Mouse (Mus musculus) brown adipose tissue, adult 24 weeks (tissue): ENCODE measurements around the gene Lrrc1. TPM values are rescaled to one million over a fixed set of nuclear protein-coding genes. Genes with fewer than 3 reads are reported as not detected.

Experiments
- H3K27ac ChIP-seq: fragments of 200-500 bp; replicated peaks from 2 replicates; pipeline ENCODE4 v1.5.1; 2012; ENCODE audit warnings: low read depth, mild to moderate bottlenecking, low read length
- H3K4me1 ChIP-seq: fragments of 200-500 bp; 2 replicates; pipeline ENCODE4 v1.6.1; 2012; ENCODE audit warnings: low read length, mixed read lengths; ENCODE audit not compliant: control insufficient read depth, insufficient read depth, insufficient read length
- H3K4me3 ChIP-seq: fragments of 200-500 bp; 2 replicates; pipeline ENCODE4 v1.5.1; 2012; ENCODE audit warnings: low read depth, mild to moderate bottlenecking, low read length, moderate library complexity; ENCODE audit not compliant: insufficient read depth
- polyA plus RNA-seq: library from polyadenylated mRNA; stranded (reverse); fragments of >200 nt; gene quantifications from 2 replicates; pipeline ENCODE4 v1.2.4, GENCODE M21; 2012; ENCODE audit not compliant: missing spikeins, insufficient read depth, insufficient read length

Gene Lrrc1
- polyA plus RNA-seq, 1 experiment, result 1.6 TPM

DNA sequence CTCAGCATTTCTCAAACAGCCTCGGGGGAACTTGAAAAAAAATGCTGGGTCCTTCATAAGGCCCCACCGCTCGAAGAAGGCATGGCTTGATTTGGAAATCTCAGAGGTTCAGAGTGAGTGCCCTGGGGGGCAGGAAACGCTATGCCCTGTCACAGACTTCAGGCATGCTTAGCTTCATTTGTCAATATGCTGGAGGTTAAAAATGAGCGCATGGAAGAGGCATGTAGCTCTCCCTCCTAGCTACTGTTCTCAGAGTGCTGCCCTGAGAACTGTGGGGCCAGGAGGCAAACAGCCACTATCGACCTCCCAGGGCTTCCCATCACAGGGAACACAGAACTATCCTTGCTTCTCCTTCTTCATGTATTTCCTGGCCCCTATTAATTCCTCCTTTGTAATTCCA, 47.5 kb downstream of the Lrrc1 start:
- no peak overlapping the region for H3K4me3 ChIP-seq
- H3K27ac ChIP-seq, result no peak overlapping the region
- no peaks in the 10 kb centered on the region for H3K4me1 ChIP-seq

DNA sequence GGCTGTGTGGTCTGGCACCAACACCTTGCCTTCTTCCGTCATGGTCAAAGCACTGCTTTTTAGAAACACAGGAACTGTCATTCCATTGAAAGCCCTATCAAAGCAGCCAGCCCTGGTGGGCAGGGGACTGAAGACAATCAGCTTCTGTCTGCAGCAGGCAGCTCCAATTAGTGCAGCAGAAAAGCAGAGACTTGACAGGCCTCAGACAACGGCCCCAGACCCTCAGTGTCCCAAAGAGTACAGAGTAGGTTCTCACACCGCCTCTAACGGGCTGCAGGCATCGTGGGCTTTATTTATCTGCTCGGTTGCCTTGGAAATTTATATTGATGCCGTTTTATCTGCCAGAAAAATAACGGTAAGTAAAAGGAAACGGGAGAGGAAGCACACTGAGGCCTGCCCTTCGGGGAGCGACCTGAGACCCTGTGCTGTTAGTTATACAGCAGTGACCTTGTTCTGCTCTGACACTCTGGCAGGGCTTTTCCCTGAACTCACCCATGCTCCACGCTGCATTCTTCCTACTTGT, 48.1 kb downstream of the Lrrc1 start:
- no peaks in the 10 kb centered on the region for H3K4me1 ChIP-seq
- H3K27ac ChIP-seq, result no peak overlapping the region
- no peak overlapping the region for H3K4me3 ChIP-seq

DNA sequence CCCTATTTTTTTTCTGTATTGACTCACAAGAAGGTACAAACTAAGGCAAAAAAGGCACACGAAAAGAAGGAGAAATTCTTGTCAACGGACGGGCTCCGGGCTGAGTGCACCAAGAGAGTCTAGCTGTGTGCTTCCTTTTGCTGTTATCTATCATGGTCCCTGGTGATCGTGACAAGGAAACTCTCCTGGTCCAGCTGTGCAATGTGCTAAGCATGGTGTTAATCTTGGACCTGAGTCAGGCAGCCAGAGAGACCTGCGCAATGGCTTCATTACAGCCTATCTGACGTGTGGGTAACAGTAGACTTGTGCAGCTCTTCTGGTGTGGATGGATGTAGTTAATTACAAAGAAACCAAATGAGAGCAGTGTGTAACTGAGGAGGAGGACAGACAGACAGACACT, 50.4 kb downstream of the Lrrc1 start:
- Histone ChIP-seq H3K4me3 (no peak overlapping the region), H3K4me1 (no peaks in the 10 kb centered on the region), H3K27ac (no peak overlapping the region)

DNA sequence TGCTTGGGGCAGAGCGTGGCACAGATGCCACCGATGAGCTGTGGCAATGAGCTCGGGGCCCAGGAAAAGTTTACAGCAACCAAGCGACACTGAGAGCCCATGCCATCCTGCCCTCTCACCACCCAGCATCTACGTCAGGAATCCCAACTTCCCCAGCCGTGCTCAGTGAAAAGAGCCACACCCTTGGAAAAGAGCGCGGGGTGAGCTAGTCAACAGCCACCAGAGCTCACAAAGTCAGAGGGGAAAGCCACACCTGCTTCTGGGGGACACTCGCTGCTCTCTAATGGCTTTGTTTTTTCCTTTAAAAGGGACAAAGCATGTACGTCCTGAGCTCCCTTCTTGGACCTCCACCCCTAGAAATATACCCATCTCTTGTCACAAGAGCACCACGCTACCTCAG, 56.1 kb downstream of the Lrrc1 start:
- no peak overlapping the region for H3K4me3 ChIP-seq
- H3K4me1 ChIP-seq, result no peaks in the 10 kb centered on the region
- no peak overlapping the region for H3K27ac ChIP-seq

DNA sequence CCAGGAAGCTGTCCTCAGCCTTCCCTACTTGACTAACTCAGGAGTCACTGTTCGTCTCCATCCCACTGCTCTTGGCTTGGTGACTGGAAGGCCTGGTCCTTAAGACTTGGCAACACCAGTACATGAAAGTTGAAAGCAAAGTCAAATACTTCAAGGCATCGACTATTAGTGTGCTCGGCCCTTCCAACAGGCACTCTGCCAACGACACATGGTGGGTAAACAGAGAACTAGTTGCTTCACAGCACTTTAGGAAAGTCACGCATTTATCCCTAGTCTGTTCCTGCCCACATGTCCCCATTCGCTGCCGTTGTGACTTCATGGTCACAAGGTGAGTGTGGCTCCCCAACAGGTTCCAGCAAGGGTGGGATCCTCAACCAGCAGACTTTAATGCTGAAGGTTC, 57.2 kb downstream of the Lrrc1 start:
- Histone ChIP-seq H3K27ac (no peak overlapping the region), H3K4me3 (no peak overlapping the region), H3K4me1 (no peaks in the 10 kb centered on the region)

DNA sequence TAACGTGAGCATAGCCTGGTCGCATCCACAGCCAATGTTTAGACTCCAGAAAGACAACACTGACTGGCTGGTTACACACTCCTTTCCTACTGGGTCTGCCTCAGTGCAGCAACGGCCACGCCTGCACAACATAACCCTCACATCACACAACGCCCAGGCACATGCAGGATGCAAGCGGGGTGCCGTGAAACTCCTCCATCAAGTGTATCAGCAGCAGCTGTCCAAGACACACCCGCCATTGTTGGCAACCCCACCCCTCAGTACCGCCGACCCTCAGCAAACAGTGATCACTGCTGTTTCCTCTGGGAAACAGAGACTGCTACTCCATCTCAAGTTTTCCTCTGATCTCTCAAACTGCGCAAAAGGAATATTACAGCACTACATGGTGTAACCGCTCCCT, 58.8 kb downstream of the Lrrc1 start:
- no peak overlapping the region for H3K4me3 ChIP-seq
- peaks cover 2% of the 10 kb centered on the region; the same call in 1 of the 2 replicates for H3K4me1 ChIP-seq
- no peak overlapping the region for H3K27ac ChIP-seq

DNA sequence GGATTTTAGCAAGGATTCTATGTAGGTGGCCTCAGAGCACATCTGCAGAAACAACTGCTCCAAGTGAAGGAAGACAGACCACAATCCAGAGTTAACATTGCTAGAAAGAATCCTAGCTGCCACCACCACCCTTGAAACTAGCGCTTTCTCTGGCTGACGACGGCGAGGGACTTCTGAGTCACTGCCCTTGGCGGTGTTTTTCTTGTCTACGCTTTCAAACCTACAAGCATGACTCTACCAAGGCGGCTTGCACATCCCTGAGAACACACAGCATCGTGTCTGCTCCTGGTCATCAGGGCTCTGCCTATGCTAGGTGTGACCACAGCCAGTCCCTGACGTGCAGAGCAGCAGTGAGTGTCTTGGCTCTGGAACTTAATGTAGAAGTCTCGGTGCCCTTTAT, 59.9 kb downstream of the Lrrc1 start:
- Histone ChIP-seq H3K27ac (no peak overlapping the region), H3K4me3 (no peak overlapping the region), H3K4me1 (peaks cover 7% of the 10 kb centered on the region; the same call in 1 of the 2 replicates)

DNA sequence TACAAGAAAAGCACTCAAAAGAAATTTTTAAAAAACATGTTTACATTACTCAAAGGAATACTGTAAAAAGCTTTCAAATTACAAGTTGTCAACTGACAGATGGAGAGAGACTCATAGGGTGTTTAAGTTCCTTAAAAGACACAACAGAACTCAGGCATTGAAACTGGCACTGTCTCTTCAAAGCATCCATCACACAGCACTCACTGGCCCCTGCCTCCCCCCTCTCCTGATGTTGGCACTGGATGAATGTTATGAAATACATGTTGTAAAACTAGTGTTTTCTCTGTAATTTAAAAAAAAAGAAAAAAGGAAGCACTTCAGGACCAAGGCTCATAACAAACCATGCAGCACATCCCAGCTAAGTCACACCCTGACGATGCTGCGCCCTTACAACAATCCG, 61.1 kb downstream of the Lrrc1 start:
- Histone ChIP-seq H3K27ac (no peak overlapping the region), H3K4me1 (peaks cover 7% of the 10 kb centered on the region; the same call in 1 of the 2 replicates), H3K4me3 (no peak overlapping the region)

DNA sequence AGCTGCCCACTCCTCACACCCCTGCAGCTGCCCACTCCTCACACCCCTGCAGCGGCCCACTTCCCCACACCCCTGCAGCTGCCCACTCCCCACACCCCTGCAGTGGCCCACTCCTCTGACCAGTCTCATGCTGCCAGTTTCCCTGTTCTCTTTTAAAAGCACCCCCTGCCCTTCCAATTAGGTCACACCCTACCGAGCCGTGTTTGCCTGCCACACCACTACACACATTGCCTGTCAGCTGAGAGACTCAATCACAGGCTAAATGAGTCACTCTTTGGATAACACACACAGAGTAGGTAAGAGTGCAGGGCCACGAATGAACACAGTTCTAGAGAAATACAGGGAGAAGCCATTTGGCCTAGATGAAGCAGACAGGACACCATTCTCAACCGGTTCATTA, 62.4 kb downstream of the Lrrc1 start:
- no peak overlapping the region for H3K27ac ChIP-seq
- peaks cover 7% of the 10 kb centered on the region; the same call in 1 of the 2 replicates for H3K4me1 ChIP-seq
- no peak overlapping the region for H3K4me3 ChIP-seq

DNA sequence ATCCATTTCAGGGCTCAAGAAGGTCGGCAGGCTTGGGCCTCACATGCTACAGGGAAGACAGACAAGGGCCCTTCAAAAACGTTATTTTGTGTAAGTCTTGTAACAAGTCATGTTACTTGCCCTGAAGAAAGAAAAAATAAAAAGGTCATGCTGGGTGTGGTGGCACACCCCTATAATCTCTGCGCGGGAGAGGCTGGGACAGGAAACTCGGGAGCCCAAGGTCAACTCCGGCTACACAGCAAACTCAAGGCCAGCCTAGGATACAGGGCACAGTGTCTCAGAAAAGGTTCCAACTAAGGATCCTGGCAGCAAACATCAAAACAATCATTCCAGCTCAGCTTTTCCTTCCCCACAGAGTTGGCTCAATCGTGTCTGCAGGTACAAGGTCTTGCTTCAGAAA, 63.3 kb downstream of the Lrrc1 start:
- Histone ChIP-seq H3K27ac (no peak overlapping the region), H3K4me1 (peaks cover 7% of the 10 kb centered on the region; the same call in 1 of the 2 replicates), H3K4me3 (no peak overlapping the region)

DNA sequence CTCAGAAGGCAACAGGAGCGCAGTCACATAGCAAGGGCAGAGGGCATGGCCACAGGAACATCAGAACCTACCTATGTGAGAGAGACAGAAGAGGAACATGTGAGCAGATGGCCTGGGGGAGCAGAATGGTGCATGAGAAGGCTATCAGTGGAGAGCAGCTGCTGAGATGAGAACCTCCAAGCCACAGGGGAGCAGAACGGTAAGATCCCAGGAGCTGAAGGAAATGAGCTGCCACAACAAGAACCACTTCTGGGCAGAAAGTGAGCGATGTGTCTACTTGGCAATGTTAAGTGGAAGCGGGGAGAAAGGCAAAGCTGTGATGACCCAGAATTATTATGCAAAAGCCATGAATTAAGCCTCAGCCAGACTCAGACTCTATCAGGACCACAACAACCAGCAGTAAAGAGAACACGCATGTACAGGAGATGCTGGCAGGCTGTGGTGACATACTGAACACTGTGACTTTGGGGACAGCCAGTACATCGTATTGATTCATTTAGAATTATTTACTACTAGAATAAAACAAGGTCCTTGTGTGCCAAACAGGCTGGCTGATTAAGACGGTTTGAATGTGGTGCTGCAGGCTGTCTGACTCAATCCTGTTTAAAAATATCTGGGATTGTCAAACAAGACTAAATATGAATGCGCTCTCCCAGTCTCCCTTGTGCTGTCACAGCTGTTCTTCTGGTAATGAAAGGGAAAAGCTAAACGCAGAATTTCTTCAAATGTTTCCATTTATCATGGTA, 63.9 kb downstream of the Lrrc1 start:
- peaks cover 7% of the 10 kb centered on the region; the same call in 1 of the 2 replicates for H3K4me1 ChIP-seq
- H3K4me3 ChIP-seq, result no peak overlapping the region
- no peak overlapping the region for H3K27ac ChIP-seq

DNA sequence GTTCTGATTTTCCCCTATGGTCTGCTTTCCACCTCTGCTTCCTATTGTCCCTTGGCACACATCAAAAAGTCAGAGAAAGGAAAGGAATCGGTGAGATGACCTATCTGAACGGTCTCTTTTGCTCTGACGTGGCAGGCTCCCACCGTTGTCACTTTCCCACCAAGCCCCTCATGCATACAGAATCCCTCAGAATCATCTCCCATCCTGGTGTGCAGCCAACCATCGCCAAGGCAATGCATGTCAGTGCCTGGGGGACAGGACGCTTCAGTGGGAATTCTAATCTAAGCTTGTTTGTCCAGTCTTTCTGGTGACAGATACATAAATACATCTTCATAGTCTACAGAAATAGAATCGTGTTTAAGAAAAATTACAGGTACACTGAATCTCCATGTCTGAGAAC, 64.7 kb downstream of the Lrrc1 start:
- peaks cover 7% of the 10 kb centered on the region; the same call in 1 of the 2 replicates for H3K4me1 ChIP-seq
- no peak overlapping the region for H3K27ac ChIP-seq
- no peak overlapping the region for H3K4me3 ChIP-seq

DNA sequence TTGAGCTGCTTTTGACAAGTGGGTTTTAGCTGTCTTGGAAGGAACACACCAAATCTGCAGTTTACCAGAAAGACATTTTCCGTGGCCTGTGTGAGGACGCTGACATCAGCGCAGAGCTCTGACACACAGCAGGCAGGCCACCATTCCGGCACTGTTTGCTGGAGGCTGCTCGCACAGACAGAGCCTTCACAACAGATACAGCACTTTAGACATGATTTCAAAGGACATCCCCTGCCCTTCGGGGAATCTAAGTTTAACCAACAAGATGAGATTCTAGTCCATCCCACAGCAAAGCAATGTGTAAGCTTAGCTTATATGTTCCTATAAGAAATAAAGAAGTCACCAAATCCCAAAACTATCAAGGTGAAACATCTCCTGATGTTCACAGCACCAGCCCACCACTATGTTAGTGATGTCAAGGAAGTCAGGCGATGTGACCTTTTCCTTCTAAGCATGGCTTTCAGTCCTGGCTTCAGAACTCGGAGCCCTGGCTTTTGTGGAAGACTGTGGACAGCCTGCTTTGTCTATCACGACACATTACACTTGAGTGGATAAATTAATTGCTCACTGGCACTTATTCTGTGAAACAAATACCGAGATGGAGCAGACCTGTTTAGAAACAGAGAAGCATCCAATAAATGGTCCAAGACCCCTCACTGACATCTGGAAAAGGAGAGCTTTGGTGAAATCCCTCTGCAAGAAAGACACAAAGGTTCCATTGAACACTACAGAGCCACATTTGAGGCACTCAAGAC, 66.3 kb downstream of the Lrrc1 start:
- Histone ChIP-seq H3K4me3 (no peak overlapping the region), H3K27ac (no peak overlapping the region), H3K4me1 (peaks cover 7% of the 10 kb centered on the region; the same call in 1 of the 2 replicates)

DNA sequence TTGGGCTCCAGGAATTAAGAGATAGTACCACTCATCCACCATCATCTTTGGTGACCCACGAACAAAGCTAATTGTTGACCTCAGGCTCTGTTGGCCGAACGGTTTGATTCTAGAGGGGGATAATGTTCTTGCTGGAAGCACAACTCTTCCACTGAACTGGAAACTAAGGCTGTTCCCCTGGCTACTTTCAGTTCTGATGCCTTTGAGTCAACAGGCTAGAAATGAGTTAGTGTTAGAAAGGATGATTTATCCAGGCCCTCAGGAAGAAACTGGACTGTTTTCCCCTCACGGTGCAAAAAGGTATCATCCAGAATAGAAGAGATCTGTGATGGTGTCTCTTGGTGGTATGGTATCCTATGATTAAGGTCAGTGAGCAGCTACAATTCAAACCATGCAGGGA, 70.1 kb downstream of the Lrrc1 start:
- Histone ChIP-seq H3K4me3 (no peak overlapping the region), H3K4me1 (no peaks in the 10 kb centered on the region), H3K27ac (no peak overlapping the region)

DNA sequence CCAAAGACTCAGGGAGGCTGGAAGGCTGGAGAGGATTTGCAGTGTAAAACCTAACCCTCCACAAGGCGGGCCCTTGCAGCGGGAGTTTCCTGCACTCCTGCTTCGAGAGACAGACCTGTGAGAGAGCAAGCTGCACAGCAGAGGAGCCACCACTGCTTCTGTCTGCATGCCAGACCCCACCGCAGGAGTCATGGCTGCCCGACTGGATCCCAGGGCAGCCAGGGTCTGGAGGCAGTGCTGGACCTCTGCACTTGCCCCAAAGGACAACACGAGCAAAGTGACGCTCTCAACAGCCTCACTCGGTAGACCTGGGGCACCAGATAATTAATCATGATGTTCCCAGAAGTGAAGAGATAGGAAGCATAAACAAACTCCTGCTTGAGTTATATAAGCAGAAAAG, 72.1 kb downstream of the Lrrc1 start:
- Histone ChIP-seq H3K4me3 (no peak overlapping the region), H3K27ac (no peak overlapping the region), H3K4me1 (no peaks in the 10 kb centered on the region)
